Mouse (Mus musculus): ENCODE results near the gene Hydin. TPM values are rescaled to one million over a fixed set of nuclear protein-coding genes. Genes with fewer than 3 reads are reported as not detected.
"Not testable (repeated sequence)": the region's sequence is repeated elsewhere in the genome, so short reads cannot be mapped to it uniquely, and the experiment has no call there.

Hydin gene
- total RNA-seq, 4 experiments from 2014 or later, result 0.09 to 0.23 (median 0.13) TPM

DNA sequence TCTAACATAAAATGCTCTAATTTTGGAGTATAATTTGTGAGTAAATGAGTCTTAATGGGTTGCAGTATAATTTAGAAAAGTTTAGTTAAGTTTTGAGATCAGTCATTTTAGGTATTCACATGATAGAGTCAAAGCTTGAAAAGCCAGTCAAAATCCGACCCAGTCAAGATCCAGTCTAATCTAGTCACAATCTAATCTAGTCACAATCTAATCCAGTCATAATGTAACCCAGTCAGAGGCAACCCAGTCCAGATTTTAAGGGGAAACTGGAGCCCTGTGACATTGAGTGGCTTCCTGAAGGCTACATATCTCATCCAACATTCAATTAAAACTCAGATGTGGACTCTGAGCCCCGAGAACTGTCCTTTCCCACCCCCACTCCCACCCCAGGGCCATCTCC lies 72.7 kb downstream of the Hydin start:
- DNase-seq (ENCODE audit: low spot score), result no peak

DNA sequence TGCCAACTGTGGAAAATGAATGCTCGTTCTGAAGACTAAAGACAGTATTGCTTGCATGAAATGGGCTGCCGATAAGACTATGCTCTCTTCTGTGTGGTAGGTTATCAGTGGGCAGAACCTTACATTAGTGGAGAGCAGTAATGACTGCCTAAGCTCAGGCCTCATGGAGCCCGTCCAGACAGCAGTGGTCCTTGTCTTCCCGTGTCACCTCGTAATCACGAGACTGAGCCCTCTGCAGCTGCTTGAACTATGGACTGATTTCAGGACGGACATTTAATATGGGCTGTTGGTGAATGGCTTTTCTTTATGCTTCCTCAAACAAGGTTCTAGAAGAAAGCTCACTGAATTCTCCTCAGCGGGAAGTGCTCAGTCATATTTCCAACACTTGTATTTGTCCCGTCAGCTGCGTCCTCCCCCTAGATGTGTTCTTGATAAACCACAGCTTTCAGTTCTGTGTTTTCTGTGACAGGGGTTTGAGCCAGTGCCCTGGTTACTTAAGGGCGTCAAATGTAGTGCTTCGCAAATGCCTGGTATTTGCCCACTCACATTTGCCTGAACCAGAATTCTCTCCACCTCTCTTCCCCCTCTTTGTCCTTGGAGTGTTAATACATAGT lies 73.4 kb downstream of the Hydin start:
- no peak for DNase-seq (ENCODE audit: low spot score)

DNA sequence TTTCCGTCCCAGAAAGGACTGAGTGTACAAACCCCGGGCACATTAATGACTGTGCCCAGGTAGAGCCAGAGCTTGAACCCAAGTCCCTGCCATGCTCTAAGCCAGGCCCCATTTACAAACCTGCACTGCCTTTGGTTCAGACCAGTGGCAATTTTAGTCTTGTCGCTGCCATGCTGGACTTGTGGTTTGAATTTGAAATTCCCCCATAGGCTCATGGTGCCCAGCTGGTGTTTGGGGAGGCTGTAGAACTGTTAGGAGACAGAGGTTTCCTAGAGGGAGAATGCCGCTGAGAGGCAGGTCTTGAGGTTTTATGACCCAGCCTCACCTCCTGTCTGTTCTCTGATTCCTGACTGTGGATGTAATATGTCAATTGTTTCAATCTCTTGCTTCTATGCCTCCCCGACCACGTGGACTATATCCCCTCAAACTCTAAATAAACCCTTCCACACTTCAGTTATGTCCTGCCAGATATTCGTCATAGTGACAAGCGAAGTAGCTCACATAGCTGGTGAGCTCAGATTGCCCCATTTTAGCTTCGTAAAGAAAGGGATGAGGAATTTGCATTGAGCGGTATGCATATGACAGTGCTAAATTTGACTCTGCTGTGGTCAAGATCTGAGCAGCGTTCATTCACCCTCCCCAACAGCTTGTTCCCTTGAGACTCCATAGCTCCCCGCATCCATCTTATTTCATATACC lies 79.1 kb downstream of the Hydin start:
- DNase-seq (ENCODE audit: low spot score), result no peak

DNA sequence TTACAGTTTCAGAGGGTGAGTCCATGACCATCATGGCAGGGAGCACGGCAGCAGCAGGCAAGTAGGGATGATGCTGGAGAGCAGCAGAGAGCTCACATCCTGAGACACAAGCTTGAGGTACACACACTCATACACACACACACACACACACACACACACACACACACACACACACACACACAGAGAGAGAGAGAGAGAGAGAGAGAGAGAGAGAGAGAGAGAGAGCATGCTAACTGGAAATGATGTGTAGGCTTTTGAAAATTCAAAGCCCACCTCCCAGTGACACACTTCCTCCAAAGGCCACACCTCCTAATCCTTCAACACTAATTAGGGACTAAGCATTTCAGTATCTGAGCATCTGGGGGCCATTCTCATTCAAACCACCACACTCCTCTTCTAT lies 80.1 kb downstream of the Hydin start:
- DNase-seq (ENCODE audit: low spot score), result no peak

DNA sequence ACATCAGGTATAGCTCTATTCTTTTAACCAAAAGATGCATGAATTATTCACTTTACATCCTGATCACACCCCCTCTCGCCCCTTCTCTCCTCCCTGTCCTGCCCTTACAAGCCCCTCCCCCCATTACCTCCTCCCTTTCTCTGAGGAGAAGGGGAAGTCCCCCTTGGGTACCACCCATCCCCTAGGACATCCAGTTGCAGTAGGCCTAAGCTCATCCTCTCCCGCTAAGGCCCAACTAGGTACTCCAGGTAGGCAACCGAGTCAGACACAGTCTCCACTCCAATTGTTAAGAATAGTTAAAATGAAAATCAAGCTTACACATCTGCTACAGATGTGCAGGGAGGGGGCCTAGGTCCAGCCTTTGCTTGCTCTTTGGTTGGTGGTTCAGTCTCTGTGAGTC lies 83.9 kb downstream of the Hydin start:
- DNase-seq (ENCODE audit: low spot score), result no peak

DNA sequence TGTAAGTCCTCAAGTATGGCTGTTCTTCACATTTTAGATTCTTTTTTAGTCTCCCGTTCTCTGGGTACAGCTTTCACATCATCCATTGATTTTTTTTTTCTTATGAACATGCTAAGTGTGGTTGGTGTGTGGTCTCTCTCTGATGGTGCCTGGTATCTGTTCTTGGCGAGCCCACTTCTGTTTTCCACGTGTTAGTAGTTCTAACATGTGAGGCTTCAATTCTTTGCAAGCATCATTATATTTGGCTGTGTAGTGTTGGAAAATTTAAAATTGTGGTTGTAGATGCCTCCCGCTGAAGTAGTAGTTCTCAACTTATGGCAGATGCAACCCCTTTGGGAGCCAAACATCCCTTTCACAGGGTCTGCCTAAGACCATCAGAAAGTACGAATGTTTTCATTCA lies 85.1 kb downstream of the Hydin start:
- no peak for DNase-seq (ENCODE audit: low spot score)

DNA sequence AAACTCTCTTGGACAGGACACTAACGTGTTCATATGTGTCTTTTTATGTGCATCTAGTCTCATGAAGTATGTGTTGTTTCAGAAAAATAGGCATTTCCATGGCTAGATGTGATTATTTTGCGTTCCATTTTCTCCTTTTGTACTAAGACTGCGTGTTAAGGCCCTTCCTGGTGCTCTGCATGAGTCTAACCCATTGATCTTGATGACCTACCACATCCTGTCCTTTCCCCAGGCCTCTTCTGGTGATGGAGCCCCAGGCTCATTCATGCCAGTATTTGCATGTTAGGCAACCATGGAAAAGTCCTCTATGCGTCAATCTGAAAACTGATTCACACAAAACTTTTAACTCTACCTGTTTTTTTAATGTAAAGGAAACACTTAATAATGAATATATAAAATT lies 96.2 kb downstream of the Hydin start:
- DNase-seq (ENCODE audit: low spot score), result no peak

DNA sequence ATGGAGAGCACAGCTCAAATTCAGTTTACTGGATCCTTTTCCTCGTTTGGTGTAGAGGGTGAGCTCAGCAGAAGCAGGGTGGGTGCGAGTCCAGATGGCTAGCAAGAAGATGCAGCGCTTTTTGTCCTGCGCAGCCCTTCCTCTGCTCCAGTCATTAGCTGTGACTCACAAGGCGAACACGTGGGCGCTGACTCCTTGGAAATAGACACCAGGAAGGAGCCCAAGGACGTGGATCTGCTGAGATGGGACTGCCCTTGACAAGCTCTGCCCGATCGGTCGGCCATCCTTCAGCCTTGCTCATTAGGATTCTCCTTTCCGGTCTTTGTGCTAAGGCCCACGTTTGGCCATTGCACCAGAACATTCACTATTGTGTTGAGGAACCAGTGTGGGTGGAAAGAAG lies 106.1 kb downstream of the Hydin start:
- no peak for DNase-seq (ENCODE audit: low spot score)

DNA sequence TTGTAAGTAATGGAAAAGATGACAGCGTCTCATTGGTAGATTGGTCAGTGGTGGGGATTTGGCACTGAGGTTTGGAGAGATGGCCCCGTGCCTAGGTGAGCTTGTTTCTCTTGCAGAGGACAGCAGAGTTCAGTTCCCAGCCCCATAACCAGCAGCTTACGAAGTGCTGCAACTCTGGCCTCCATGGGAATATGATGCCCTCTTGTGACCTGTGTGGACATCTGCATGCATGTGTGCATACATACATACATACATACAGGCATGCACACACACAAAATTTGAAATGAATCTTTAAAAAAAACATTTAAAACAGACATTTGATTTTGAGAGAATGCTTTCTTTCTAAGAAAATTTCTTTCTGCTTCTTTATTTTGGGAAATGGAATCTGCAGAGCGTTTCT lies 106.9 kb downstream of the Hydin start:
- no peak for DNase-seq (ENCODE audit: low spot score)

DNA sequence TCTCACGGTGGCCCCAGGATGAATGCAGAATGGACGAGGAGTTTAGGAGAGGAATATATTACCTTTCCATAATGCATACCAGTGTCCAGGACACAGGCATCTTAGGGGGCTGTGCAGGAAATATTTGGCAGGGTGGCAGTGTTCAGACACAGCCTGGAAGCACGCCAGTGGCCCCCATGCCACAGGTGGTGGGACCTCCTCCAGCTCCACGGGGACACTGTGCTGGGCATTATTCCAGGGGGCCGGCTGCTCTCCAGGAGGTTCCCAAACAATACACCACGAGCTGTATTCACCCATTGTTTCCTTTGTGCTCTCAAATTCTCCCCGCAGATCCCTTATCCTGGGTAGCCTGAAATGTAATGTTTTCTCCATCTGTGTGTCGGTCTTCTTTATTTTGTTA lies 116.0 kb downstream of the Hydin start:
- no peak for DNase-seq (ENCODE audit: low spot score)

DNA sequence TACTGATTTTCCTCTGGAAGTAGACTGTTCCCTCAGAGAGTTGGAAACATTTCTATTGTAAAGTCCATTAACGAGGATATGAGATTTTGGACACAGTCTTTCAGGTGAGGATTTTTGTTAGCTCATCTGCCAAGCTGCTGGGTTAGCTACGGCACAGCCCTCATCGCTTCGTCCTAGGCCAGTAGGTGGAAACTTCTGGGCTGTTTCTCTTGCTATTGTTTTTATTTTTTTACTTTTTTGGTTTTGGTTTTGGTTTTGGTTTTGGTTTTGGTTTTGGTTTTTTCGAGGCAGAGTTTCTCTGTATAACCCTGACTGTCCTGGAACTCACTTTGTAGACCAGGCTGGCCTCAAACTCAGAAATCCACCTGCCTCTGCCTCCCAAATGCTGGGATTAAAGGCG lies 117.9 kb downstream of the Hydin start:
- DNase-seq (ENCODE audit: low spot score), result not testable (repeated sequence)

DNA sequence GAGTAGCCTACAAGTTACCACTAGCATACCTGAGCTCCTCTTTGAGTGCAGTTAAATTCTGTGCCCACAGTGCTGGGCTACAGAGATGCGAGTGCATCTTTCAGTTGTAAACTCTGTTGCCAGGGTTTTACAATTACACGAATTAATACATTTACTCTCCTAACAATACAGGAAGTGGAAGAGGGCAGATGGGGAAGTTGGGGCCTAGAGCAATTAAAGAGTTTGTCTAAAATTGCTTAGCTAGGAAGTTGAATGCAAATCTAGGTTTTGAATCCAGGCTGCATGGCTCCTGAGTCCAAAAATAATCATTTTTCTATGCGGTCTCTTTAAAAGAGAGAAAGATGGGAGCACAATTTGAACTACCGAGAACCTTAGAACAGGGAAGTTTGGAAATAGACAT lies 128.9 kb downstream of the Hydin start:
- DNase-seq (ENCODE audit: low spot score), result no peak

DNA sequence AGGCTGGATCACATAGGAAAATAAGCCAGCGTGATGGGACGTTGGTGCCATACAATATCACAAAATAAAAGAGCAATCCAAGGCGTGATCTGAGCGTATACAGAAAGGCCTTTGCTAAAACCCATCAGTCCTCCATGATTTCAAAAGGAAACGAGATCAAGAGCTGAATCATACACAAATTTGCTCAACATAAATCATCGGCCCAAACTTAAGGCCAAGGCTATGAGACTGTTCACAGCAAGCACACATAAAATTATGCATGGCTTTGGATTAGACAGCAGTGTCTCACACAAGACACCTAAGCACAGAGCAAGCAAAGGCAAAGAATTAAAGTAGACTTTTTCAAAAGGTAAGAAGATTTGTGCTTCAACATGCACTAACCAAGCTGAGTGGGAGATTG lies 133.8 kb downstream of the Hydin start:
- DNase-seq (ENCODE audit: low spot score), result no peak

DNA sequence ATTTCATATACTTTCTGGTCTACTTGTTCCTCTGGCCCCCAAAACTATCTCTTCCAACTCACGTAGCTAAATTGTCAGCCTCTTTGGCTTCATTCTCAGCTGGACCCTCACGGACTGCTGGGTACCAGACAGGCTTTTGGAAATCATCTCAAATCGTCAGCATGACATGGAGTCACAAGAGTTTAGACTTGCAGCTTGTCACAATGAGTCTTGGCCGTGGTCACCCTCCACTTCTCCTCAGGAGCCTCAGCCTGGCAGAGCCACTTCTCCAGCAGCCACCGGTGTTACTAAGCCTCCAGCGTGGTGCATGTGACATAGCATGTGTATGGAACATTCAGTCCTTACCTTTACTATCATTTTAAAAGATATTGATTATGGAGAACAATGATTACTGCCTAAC lies 135.5 kb downstream of the Hydin start:
- DNase-seq (ENCODE audit: low spot score), result no peak

DNA sequence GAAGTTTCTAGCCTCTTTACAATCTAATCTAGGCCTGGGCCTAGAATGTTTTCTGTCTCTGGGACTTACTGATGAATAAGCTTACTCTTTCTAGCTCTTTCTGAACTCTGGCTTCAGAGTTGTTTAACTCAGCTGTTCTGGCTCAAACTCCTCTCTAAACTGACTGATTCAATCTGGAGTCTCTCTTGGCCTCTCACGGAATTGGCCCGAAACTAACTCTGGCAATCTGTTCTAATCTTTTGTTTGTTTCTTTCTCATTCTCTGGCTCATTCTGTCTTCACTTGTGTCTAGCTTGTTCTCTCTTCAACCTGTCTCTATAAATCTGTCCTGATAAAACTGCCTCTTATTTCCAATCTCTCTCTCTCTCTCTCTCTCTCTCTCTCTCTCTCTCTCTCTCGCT lies 137.7 kb downstream of the Hydin start:
- no peak for DNase-seq (ENCODE audit: low spot score)

DNA sequence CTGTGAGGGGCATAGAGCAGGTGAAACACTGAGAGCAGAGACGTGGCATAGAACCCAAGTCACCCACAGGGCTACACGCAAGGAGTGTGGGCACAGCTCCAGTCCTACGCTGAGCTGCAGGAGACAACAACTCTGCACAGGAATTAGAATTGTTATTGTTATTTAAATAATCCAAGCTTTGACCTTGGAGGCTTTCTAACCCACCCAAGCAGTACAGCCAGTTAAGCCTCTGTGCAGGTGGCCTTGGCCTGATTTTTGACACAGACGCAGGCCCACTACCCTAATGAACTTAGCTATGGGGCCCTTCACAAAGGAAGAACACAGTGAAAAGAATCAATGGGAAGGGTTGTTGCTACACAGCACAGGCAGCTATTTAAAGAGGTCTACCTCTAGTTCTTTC lies 148.3 kb downstream of the Hydin start:
- no peak for DNase-seq (ENCODE audit: low spot score)

DNA sequence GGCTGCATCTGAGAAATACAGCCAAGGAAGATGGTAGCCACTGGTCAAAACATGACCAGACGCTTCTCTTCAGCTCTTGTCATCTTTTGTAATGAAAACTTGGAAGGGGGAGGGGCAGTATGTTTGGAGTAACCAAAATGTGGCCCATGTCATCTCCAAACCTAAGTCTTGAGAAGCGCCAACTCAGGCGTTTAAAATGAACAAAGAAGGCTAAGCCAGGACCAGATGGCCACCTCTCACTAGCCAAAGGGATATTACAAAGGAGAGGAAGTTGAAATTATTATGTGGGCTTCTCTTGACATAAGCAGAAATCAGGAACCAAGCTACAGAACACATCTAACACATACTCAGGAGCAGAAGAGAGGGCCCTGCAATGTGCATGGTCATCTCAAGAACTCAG lies 150.2 kb downstream of the Hydin start:
- no peak for DNase-seq (ENCODE audit: low spot score)

DNA sequence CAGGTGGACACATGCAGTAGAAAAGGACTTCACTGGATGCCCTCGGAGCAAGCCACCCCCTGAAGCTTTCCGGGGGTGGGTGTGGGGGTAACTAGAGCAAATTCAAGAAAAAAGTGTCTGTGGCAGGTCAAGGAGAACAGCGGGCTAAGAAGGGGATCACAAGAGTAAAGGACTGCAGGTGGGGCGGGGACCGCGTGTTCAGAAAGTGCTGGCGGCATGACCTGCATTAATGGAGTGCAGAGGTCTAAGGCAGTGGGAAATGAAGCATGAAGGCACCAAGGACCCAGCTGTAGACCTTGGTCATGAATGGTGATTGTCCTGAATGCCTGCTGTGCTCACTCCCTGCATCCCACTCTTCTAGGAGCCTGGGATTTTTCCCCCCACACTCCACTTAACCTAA lies 151.0 kb downstream of the Hydin start:
- no peak for DNase-seq (ENCODE audit: low spot score)

DNA sequence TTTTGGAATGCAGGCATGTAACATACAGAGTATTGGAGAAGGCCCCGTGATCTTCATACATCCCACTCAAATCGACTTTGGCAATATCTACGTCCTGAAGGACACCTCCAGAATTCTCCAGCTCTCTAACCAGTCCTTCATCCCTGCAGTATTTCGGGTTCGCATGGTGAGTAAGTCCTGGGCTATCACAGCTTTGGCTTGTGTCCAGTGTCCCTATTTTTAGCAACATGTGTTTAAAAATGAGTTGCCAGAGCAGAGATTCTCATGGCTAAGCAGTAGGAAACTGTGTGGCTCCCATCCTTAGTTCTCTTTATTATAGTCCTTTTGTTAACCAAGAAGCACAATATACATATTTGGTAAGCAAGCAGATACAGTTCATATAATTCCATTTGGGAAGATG lies 152.9 kb downstream of the Hydin start:
- DNase-seq (ENCODE audit: low spot score), result peak; percentile 1

DNA sequence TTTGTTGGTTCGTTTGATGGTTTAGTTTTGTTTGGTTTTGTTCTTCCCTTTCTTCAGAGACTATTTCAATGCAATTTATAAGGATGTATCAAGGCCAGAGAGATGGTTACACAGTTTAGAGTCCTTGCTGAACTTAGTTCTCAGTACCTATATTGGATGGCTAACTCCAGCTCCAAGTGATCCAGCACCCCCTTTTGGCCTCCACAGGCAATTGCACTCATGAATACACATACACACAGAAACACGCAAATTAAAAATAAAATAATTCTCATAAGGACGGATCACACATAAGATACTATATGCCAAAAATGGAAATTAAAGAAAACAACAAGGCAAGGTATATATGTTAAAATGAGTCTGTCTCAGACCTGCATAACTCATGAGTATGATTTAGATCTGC lies 153.4 kb downstream of the Hydin start:
- DNase-seq (ENCODE audit: low spot score), result no peak

DNA sequence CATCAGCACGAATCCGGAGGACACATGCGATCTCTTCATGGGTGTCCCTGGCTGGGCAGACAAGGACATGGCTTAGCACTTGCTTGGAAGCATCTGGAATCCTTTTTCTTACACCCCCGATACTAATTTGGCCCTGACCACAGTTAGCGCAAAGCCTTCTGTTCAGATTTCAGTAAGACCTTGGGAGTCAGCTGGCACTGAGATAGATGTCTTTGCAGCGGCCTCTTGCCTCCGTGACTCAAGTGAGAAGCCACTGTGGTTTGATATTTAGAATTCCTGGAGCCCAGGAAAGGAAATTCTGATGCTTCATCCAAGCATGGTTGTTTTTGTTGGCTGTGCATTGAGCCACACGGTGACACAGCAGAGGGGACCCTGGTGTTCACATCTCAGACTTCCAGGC lies 157.4 kb downstream of the Hydin start:
- no peak for DNase-seq (ENCODE audit: low spot score)

DNA sequence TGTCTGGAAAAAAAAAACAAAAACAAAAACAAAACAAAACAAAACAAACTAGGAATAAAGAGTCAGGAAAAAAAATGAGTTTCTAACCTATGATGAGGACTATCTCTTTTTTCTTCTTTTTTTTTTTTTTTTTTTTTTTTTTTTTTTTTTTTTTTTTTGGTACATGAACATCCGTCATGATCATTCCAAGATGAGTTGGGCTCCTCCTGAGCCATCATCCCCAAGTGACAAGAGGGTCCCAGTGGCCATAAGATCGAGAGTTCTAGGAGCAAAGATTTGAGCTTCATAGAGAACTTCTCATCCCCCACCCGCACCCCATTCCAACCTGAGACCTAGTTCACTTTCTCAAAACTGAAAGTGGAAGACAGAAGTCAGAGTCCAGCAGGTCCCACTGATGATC lies 164.6 kb downstream of the Hydin start:
- no peak for DNase-seq (ENCODE audit: low spot score)

DNA sequence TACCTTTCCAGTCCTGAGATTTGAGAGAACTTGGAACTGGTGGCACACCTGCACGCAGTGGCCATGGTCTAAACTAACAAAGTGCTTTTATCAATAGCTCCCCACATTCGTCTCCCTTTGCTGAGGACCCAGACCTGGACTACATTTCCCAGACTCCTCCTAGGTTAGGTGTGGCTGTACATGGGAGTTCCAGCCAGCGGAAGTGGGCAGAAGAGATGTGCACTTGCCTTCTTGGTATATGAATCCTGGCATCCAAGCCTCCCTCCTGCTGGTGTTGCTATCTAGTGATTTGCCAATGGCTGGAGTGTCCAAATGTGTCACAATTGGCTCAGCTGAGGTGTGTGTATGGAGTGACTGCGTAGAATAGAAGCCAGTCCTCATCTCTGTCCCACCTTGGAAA lies 173.8 kb downstream of the Hydin start:
- no peak for DNase-seq (ENCODE audit: low spot score)

DNA sequence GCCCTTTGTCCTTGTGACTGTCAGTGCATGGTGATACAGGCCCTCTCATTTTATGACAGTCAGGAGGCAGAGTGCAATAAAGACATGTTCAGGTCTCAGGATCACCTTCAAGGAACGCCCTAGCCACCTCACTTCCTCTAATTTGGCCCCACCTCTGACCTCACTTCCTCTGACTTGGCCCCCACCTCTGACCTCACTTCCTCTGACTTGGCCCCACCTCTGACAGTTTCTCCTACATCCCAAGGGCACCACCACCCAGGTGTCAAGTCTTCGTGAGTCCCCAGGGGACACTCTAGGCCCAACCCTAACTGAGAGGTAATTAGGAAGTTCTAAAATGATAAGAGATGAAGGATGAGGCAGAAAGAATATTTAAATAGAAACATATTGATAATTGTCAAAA lies 177.5 kb downstream of the Hydin start:
- no peak for DNase-seq (ENCODE audit: low spot score)

Measured in heart, adult 8-10 months (tissue).